Mouse (Mus musculus) neutrophil, adult 59 days (primary cell): Measurements from ENCODE around the gene Btbd9. TPM values are rescaled to one million over a fixed set of nuclear protein-coding genes. Genes with fewer than 3 reads are reported as not detected.

Experiments
- total RNA-seq, 2 experiments: library from RNA; stranded (reverse); gene quantifications; 1 replicate in 1 of 2; 2 replicates in 1 of 2; pipeline ENCODE4 v1.2.4; 2023

Gene Btbd9
- 10 to 100 TPM; 49.4 to 51.1 TPM for total RNA-seq

DNA sequence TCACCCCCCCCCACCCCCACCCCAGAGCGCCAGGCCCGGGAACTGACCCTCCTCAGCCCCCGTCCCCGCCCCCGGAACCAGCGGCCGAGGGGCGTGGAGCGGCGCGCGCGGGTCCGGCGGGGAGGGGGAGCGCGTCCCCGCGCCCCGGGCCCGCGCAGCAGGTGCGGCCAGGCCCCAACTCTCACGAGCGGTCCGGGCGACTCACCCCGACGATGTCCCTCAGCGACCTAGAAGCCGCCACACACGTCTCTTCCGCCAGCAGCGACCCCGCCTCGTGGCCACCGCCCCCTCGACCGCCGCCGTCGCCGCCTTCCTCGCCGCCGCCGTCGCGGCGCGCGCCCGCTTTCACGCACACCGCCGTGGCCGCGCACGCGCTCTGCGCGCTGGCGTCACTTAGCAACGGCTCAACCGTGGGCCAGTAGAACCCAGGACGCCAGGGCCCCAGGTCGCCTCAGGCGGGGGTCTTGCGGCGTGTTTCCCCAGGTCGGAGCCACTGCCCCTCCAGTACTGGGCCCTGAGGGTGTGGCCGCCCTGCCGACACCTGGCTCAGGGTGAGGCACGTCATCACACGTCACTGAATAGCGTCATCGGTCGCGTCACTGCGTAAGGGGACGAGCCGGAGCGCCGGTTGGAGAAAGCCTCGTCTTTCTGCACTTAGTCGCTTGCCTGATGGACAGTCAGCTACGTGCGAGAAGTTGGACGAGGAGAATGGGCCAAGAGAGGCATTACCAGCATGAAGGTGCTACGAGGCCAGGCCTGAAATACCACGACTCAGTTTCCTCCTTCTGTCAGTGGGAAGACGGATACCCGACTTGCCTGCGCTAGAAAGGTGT lies at the start of gene Btbd9:
TSS of gene Btbd9 (minus strand) at position 548 of the 833 bp plus-strand sequence.

DNA sequence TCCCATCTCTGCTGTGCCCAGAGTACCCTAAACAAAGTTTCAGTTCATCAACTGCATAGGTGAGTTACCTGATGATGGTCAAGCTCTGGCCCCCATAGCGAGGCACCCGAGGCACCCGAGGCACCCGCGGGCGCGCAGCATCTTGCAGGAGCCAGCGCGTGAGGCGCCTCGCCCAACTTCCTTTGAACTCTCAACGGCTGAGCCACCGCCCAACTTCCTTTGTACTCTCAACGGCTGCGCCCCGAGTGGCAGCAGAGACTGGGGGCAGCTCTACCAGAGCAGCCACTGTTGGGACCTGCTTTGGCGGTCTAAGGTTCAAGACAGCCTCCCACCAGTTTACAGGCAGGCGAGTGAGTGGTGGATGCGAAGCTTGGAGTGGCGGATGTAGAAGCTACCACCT lies 47.8 kb upstream of the Btbd9 start, which contains the start of gene Dnah8:
TSS of gene Dnah8 (plus strand) at position 223 of the 400 bp plus-strand sequence.

Other genes starting within 250 kb of the Btbd9 start
- 10 to 100 TPM; 25.7 to 26.0 TPM for gene Dnah8, start 47.9 kb upstream of the Btbd9 start, total RNA-seq
- gene Glo1, start 50.4 kb upstream of the Btbd9 start, total RNA-seq: 10 to 100 TPM; 26.7 to 29.0 TPM